Mouse (Mus musculus): ENCODE results near the gene Sh3kbp1.

GRCm38 (mm10) chrX:159744035-159744434 lies 117.0 kb downstream of the Sh3kbp1 start:
- TF ChIP-seq POLR2A (IDR thresholded peaks at IDR 0.05; ENCODE audit: borderline replicate concordance, insufficient read depth, low read length) (no peak), CTCF (IDR thresholded peaks at IDR 0.05; ENCODE audit: borderline replicate concordance, insufficient read depth, low read depth, low read length) (no peak)

Measured in cerebellum, adult 2 months (tissue).